Mouse (Mus musculus) cerebellum, adult 18-20 months (tissue): ENCODE measurements around the gene Ift22.
"Not testable (repeated sequence)": the region's sequence is repeated elsewhere in the genome, so short reads cannot be mapped to it uniquely, and the experiment has no call there.

Experiments used
- DNase-seq, 2 experiments: peaks; one replicate each; pipeline ENCODE4 v3.0.0; 2021

The Ift22 gene

GRCm38 (mm10) chr5:136949551-136950336 is 41.8 kb downstream of the Ift22 start:
- not testable (repeated sequence) for DNase-seq

- no peak for DNase-seq
Measured at GRCm38 (mm10) chr5:136950521-136950920, 42.6 kb downstream of the Ift22 start.

DNA sequence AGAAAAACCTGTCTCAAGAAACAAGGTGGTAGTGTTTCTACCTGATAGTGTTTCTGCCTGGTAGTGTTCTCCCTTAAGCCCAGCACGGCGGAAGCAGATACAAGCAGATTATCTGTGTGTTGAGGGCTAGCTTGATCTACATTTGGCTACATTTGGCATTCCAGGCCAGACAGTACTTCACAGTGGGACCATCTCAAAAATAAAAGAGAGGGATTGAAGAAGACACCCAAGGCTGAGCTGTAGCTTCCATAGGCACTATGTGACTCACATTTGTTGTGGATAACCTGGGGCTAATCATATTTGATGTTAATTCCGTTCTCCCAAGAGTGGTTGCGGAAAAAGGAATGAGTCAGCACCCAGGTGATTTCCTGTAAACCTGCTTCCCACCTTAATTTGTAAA is 44.2 kb downstream of the Ift22 start:
- no peak for DNase-seq

DNA sequence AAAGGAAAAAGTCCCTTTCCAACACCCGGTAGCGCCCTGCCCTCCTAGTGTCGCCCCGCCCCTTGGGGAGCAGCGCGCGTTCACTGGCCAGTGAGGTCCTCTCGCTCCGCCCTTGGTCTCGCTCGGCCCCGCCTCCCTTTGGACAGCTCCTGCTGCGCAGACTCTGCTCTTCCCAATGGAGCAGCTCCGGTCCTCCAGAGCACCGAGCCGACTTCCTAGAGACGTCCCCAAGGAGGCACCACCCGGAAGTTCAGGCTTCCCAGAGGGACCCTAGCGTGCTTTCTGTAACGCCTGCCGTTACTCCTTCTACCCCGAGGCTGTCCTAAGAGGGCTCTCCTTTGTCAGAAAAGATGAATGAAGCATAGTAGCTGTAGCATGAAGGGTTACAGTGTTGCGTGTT is 45.1 kb downstream of the Ift22 start, which contains the start of gene Fis1:
Fis1 (plus strand) TSS at position 261 of the 400 bp plus-strand sequence.
- DNase-seq, result peak; percentile 95 to 99

- DNase-seq, result peak; percentile 43 to 52
Measured at GRCm38 (mm10) chr5:136953440-136953951, 45.5 kb downstream of the Ift22 start.

GRCm38 (mm10) chr5:136955622-136956021 is 47.7 kb downstream of the Ift22 start:
- DNase-seq, result no peak

GRCm38 (mm10) chr5:136957250-136957649 is 49.3 kb downstream of the Ift22 start:
- DNase-seq, result no peak

- DNase-seq, result no peak
Measured at GRCm38 (mm10) chr5:136958991-136959605, 51.1 kb downstream of the Ift22 start.

- no peak for DNase-seq
Measured at GRCm38 (mm10) chr5:136960053-136960452, 52.1 kb downstream of the Ift22 start.

- peak in 1 of 2 experiments; percentile 37 for DNase-seq
Measured at GRCm38 (mm10) chr5:136961334-136961982, 53.5 kb downstream of the Ift22 start.

GRCm38 (mm10) chr5:136961983-136962461 is 54.1 kb downstream of the Ift22 start:
- peak; percentile 93 to 95 for DNase-seq

- peak; percentile 84 to 87 for DNase-seq
Measured at GRCm38 (mm10) chr5:136962501-136962900, 54.6 kb downstream of the Ift22 start.

- no peak for DNase-seq
Measured at GRCm38 (mm10) chr5:136962966-136963540, 55.1 kb downstream of the Ift22 start.
